ENCODE assay signal across 14 mouse cellular contexts in the genomic region with DNA sequence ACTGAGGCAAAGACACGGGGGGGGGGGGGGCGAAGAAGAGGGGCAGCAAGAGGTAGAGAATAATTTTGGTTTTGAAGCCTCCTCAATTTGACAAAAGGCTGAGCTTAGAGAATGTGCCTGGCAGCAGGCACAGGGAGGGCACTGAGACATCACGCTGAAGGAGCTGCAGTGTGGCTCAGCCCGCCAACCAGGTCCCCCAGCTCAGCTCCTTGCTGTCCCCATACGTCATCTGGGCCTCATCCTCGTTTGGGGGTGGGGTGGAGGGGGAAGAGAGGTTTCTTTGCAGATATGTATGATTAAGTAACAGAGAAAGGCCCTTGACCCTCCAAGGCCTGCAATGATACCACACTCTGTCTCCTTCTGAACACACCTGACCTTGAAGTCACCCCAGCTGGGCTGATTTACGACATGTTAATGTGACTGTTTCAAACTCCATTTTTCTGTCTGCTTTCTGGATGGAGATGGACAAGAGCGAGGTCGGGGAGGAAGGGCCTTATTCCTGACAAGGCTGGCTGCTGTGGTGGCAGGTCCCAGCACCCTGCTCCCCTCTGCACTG. TPM values are rescaled to one million over a fixed set of nuclear protein-coding genes. Genes with fewer than 3 reads are reported as not detected.
A peak's percentile ranks its signal among the peaks of the same experiment; 100 is the strongest.
DNase-seq lines count a peak whose midpoint lies in the region; ATAC-seq and TF ChIP-seq lines count a peak whose summit lies in the region.
"Had no signal": no experiment of that assay in that cellular context is flagged by ENCODE, and none has a peak within 500 bp of the region (broad histone marks: within the 10 kb centered on the region; RNA-seq: fewer than 3 reads in every experiment).

No protein-coding gene starts in this region.

- no peak for TF ChIP-seq CTCF in stomach, postnatal 0 days (IDR thresholded peaks at IDR 0.05; ENCODE audit: low read depth)

- peaks cover 31% of the 10 kb centered on the region for H3K4me1 ChIP-seq in heart, embryonic 11.5 days (ENCODE audit: control insufficient read depth, insufficient read depth, low read length)
- peaks cover 25% of the 10 kb centered on the region for H3K4me1 ChIP-seq in stomach, embryonic 15.5 days
- peaks cover 11% of the 10 kb centered on the region; the same call in 1 of the 2 replicates for H3K4me1 ChIP-seq in stomach, postnatal 0 days (replicated peaks; ENCODE audit: control insufficient read depth, insufficient read depth)
- peaks cover 28% of the 10 kb centered on the region for H3K4me1 ChIP-seq in intestine, embryonic 15.5 days (replicated peaks)
- H3K4me1 ChIP-seq in neural tube, embryonic 15.5 days = peaks cover 20% of the 10 kb centered on the region

- H3K4me2 ChIP-seq in heart, embryonic 11.5 days = no peak overlapping the region
- H3K4me2 ChIP-seq in stomach, embryonic 15.5 days = no peak overlapping the region
- H3K4me2 ChIP-seq in stomach, postnatal 0 days (replicated peaks; ENCODE audit: low read depth) = no peak overlapping the region
- H3K4me2 ChIP-seq in intestine, embryonic 15.5 days (replicated peaks) = no peak overlapping the region
- no peak overlapping the region for H3K4me2 ChIP-seq in neural tube, embryonic 15.5 days

- H3K27me3 ChIP-seq in heart, embryonic 11.5 days (ENCODE audit: control insufficient read depth, insufficient read depth, low read length) = no peaks in the 10 kb centered on the region
- no peaks in the 10 kb centered on the region for H3K27me3 ChIP-seq in stomach, embryonic 15.5 days (replicated peaks)
- H3K27me3 ChIP-seq in stomach, postnatal 0 days (ENCODE audit: control insufficient read depth, insufficient read depth, low read length) = no peaks in the 10 kb centered on the region
- H3K27me3 ChIP-seq in intestine, embryonic 15.5 days (replicated peaks) = no peaks in the 10 kb centered on the region
- no peaks in the 10 kb centered on the region for H3K27me3 ChIP-seq in neural tube, embryonic 15.5 days (replicated peaks)
- H3K27me3 ChIP-seq: CH12.LX had no signal

- H3K27ac ChIP-seq in heart, embryonic 11.5 days (ENCODE audit: low read depth, low read length) = peak overlapping the region; percentile 32; the same call in 1 of the 2 replicates
- peak overlapping the region; percentile 19; the same call in 1 of the 2 replicates for H3K27ac ChIP-seq in stomach, embryonic 15.5 days
- no peak overlapping the region for H3K27ac ChIP-seq in stomach, postnatal 0 days (replicated peaks)
- H3K27ac ChIP-seq in intestine, embryonic 15.5 days = peak overlapping the region; percentile 24; the same call in 1 of the 2 replicates
- no peak overlapping the region for H3K27ac ChIP-seq in neural tube, embryonic 15.5 days (replicated peaks)

- no peak overlapping the region for H3K4me3 ChIP-seq in heart, embryonic 11.5 days (ENCODE audit: low read depth, low read length)
- H3K4me3 ChIP-seq in stomach, embryonic 15.5 days (replicated peaks) = no peak overlapping the region
- no peak overlapping the region for H3K4me3 ChIP-seq in stomach, postnatal 0 days (ENCODE audit: low read depth, low read length)
- H3K4me3 ChIP-seq in intestine, embryonic 15.5 days (replicated peaks) = no peak overlapping the region
- H3K4me3 ChIP-seq in neural tube, embryonic 15.5 days (replicated peaks) = no peak overlapping the region

- DNase-seq in heart, adult 18-20 months = no peak
- no peak for DNase-seq in stomach, postnatal 0 days (ENCODE audit: low spot score)
- DNase-seq in urinary bladder, postnatal 4 days (ENCODE audit: low spot score in 2 of 2) = no peak
- DNase-seq: cerebellum, adult 2 months; kidney, adult 8-10 months; lung, postnatal 36 days; right cerebral cortex, postnatal 25 days had no signal

- ATAC-seq in heart, embryonic 11.5 days (replicated peaks; ENCODE audit: insufficient number of reproducible peaks, low FRiP score, low TSS enrichment) = no peak
- ATAC-seq in stomach, embryonic 15.5 days (ENCODE audit: insufficient read depth, low FRiP score, low read depth) = no peak
- no peak for ATAC-seq in stomach, postnatal 0 days (ENCODE audit: low FRiP score, low TSS enrichment)
- ATAC-seq in intestine, embryonic 15.5 days = peak; percentile 51
- ATAC-seq in neural tube, embryonic 15.5 days (ENCODE audit: low FRiP score) = 0 out of 2 replicates have a peak, but pooled peaks have one; percentile 32
- ATAC-seq in activated CD4-positive, CD25-positive, alpha-beta regulatory T cell, adult 4 months = no peak

- no peaks in the 10 kb centered on the region for H3K9me3 ChIP-seq in heart, embryonic 11.5 days (replicated peaks; ENCODE audit: control insufficient read depth, low read length)
- H3K9me3 ChIP-seq in stomach, embryonic 15.5 days = no peaks in the 10 kb centered on the region
- no peaks in the 10 kb centered on the region for H3K9me3 ChIP-seq in stomach, postnatal 0 days (ENCODE audit: control insufficient read depth, low read length)
- H3K9me3 ChIP-seq in intestine, embryonic 15.5 days = no peaks in the 10 kb centered on the region
- no peaks in the 10 kb centered on the region for H3K9me3 ChIP-seq in neural tube, embryonic 15.5 days (replicated peaks)

- H3K9ac ChIP-seq in heart, embryonic 11.5 days (ENCODE audit: low read depth, low read length) = no peak overlapping the region
- H3K9ac ChIP-seq in stomach, embryonic 15.5 days = no peak overlapping the region
- no peak overlapping the region for H3K9ac ChIP-seq in stomach, postnatal 0 days (ENCODE audit: low read length)
- no peak overlapping the region for H3K9ac ChIP-seq in intestine, embryonic 15.5 days
- no peak overlapping the region for H3K9ac ChIP-seq in neural tube, embryonic 15.5 days (replicated peaks)

- 54% methylated on average over 9 of the region's 9 CpGs for WGBS in heart, embryonic 11.5 days (ENCODE audit: insufficient replicate concordance)
- WGBS in stomach, embryonic 15.5 days = 51% methylated on average over 9 of the region's 9 CpGs
- 57% methylated on average over 9 of the region's 9 CpGs for WGBS in stomach, postnatal 0 days
- 25% methylated on average over 9 of the region's 9 CpGs for WGBS in intestine, embryonic 15.5 days
- WGBS in neural tube, embryonic 15.5 days = 43% methylated on average over 9 of the region's 9 CpGs

- no peak for TF ChIP-seq EP300 in stomach, postnatal 0 days (optimal IDR thresholded peaks at IDR 0.05)

- H3K36me3 ChIP-seq in heart, embryonic 11.5 days (ENCODE audit: control insufficient read depth, insufficient read depth, low read length) = no peaks in the 10 kb centered on the region
- no peaks in the 10 kb centered on the region for H3K36me3 ChIP-seq in stomach, embryonic 15.5 days
- H3K36me3 ChIP-seq in stomach, postnatal 0 days (ENCODE audit: control insufficient read depth, insufficient read depth, low read length) = no peaks in the 10 kb centered on the region
- H3K36me3 ChIP-seq in intestine, embryonic 15.5 days = no peaks in the 10 kb centered on the region
- no peaks in the 10 kb centered on the region for H3K36me3 ChIP-seq in neural tube, embryonic 15.5 days

RNA-seq across cellular contexts. Expression of a gene that starts 28.9 kb away (rescaled TPM):
- polyA plus RNA-seq in heart, embryonic 11.5 days (2014; fragmentation: Nextera tagmentation; extraction: Ambion mirVana) = 24.4 TPM in 2 replicates
- total RNA-seq in heart, adult 18-20 months (2021) = 1 to 10 TPM in 1 of 2 experiments, under 1 TPM in 1; 0.75 to 1.1 TPM
- 9.0 and 9.2 TPM in 2 replicates for polyA plus RNA-seq in stomach, embryonic 15.5 days (2015; fragmentation: Nextera tagmentation; extraction: Ambion mirVana)
- polyA plus RNA-seq in stomach, postnatal 0 days (2015; fragmentation: Nextera tagmentation; extraction: Ambion mirVana) = 7.4 and 8.0 TPM in 2 replicates
- polyA plus RNA-seq in intestine, embryonic 15.5 days (2015; fragmentation: Nextera tagmentation; extraction: Ambion mirVana) = 8.6 and 10.0 TPM in 2 replicates
- 207 and 245 TPM in 2 replicates for polyA plus RNA-seq in neural tube, embryonic 15.5 days (2015; fragmentation: Nextera tagmentation; extraction: Ambion mirVana)
- 1 to 10 TPM; 3.8 to 5.4 TPM for polyA plus RNA-seq in activated CD4-positive, CD25-positive, alpha-beta regulatory T cell, adult 4 months (2017; shearing (Covaris generic))
- total RNA-seq: CH12.LX; granulocyte monocyte progenitor cell, adult 5-6 weeks had no signal

Comparison
In these comparisons a context has a peak if more than half of its experiments do, and no peak if none do; other contexts are left out.
1. H3K27ac ChIP-seq: peak in heart, embryonic 11.5 days (single experiment), stomach, embryonic 15.5 days (single experiment) and intestine, embryonic 15.5 days (single experiment); none in stomach, postnatal 0 days (single experiment) and neural tube, embryonic 15.5 days (single experiment).
2. ATAC-seq: peak in intestine, embryonic 15.5 days (single experiment) and neural tube, embryonic 15.5 days (single experiment); none in heart, embryonic 11.5 days (single experiment), stomach, embryonic 15.5 days (single experiment), stomach, postnatal 0 days (single experiment) and activated CD4-positive, CD25-positive, alpha-beta regulatory T cell, adult 4 months (single experiment).